9 mouse cellular contexts compared by ENCODE assay signal in the genomic region with DNA sequence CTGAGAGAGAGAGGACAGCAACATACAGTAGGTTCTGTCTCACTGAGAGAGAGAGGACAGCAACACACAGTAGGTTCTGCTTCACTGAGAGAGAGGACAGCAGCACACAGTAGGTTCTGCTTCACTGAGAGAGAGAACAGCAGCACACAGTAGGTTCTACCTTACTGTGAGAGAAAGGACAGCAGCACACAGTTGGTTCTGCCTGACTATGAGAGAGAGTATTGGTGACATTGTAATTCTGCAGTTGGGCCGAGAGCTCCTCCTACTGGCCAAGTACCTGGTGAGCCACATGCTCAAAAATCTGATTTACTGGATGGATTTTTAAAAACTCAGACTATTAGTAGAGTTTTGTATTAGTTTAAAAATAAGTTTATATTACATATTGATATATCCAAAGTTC. TPM values are rescaled to one million over a fixed set of nuclear protein-coding genes. Genes with fewer than 3 reads are reported as not detected.
DNase-seq lines count a peak whose midpoint lies in the region; ATAC-seq and TF ChIP-seq lines count a peak whose summit lies in the region.
"Had no signal": no experiment of that assay in that cellular context is flagged by ENCODE, and none has a peak within 500 bp of the region (broad histone marks: within the 10 kb centered on the region; RNA-seq: fewer than 3 reads in every experiment).

No protein-coding gene starts in this region.

- H3K79me2 ChIP-seq in liver, adult 2 months (ENCODE audit: control insufficient read depth, insufficient read depth, low read length), result no peaks in the 10 kb centered on the region

- no peaks in the 10 kb centered on the region for H3K4me1 ChIP-seq in liver, adult 2 months (ENCODE audit: control insufficient read depth, insufficient read depth, low read length)
- H3K4me1 ChIP-seq in liver, embryonic 12.5 days, result no peaks in the 10 kb centered on the region
- no peaks in the 10 kb centered on the region for H3K4me1 ChIP-seq in forebrain, postnatal 0 days (ENCODE audit: insufficient read depth)
- no peaks in the 10 kb centered on the region for H3K4me1 ChIP-seq in midbrain, embryonic 13.5 days (replicated peaks)
- no peaks in the 10 kb centered on the region for H3K4me1 ChIP-seq in spleen, adult 2 months (ENCODE audit: control insufficient read depth, insufficient read depth, insufficient read length)
- H3K4me1 ChIP-seq: embryonic facial prominence, embryonic 12.5 days had no signal

- ATAC-seq in liver, embryonic 12.5 days, result no peak
- no peak; the same call in 1 of the 2 replicates for ATAC-seq in forebrain, postnatal 0 days
- peak; percentile 62 for ATAC-seq in midbrain, embryonic 13.5 days

- peak; percentile 33 for DNase-seq in liver, adult 2 months (ENCODE audit: extremely low read depth, low read depth, low spot score)
- peak; percentile 17 for DNase-seq in cerebellum, adult 11 months
- DNase-seq in forebrain, postnatal 0 days, result peak; percentile 76
- DNase-seq in induced T-regulatory cell, adult 2 months (ENCODE audit: low read depth), result peak; percentile 65
- DNase-seq in left cerebral cortex, adult 2 months (ENCODE audit: extremely low spot score in 1 of 2, low spot score in 2 of 2), result peak; percentile 71 to 74
- peak; percentile 31 to 68 for DNase-seq in spleen, adult 2 months (ENCODE audit: low read depth in 1 of 2, low spot score in 2 of 2)

- TF ChIP-seq POLR2A in liver, adult 2 months (IDR thresholded peaks at IDR 0.05; ENCODE audit: extremely low read depth, insufficient read depth, low read length), result no peak
- TF ChIP-seq POLR2A in spleen, adult 2 months (IDR thresholded peaks at IDR 0.05; ENCODE audit: low read depth, low read length), result no peak

- peak; percentile 75; the same call in 1 of the 2 replicates for TF ChIP-seq CTCF in liver, adult 2 months (IDR thresholded peaks at IDR 0.05; ENCODE audit: low read depth, low read length)
- peak; percentile 90 for TF ChIP-seq CTCF in forebrain, postnatal 0 days (IDR thresholded peaks at IDR 0.05; ENCODE audit: low read depth)
- TF ChIP-seq CTCF in left cerebral cortex, adult 2 months (IDR thresholded peaks at IDR 0.05), result peak; percentile 90
- TF ChIP-seq CTCF in spleen, adult 2 months (IDR thresholded peaks at IDR 0.05; ENCODE audit: extremely low read depth, insufficient read depth, insufficient read length, insufficient replicate concordance), result peak; percentile 72; the same call in 1 of the 2 replicates

- H3K9me3 ChIP-seq in liver, embryonic 12.5 days (replicated peaks), result no peaks in the 10 kb centered on the region
- no peaks in the 10 kb centered on the region for H3K9me3 ChIP-seq in forebrain, postnatal 0 days (ENCODE audit: low read length)
- H3K9me3 ChIP-seq in midbrain, embryonic 13.5 days, result no peaks in the 10 kb centered on the region
- H3K9me3 ChIP-seq: embryonic facial prominence, embryonic 12.5 days had no signal

- intact Hi-C loops in left cerebral cortex, adult 2 months (cut with DNase I), result loop anchor here (1.0 to 5.0 kb wide), 2 partner anchors 131 to 220 kb away; partner anchors contain the start of gene Epb41l2

- H3K36me3 ChIP-seq in liver, adult 2 months (ENCODE audit: control insufficient read depth, insufficient read depth, low read length), result no peaks in the 10 kb centered on the region
- H3K36me3 ChIP-seq in liver, embryonic 12.5 days, result no peaks in the 10 kb centered on the region
- H3K36me3 ChIP-seq in forebrain, postnatal 0 days (ENCODE audit: insufficient read depth), result no peaks in the 10 kb centered on the region
- H3K36me3 ChIP-seq in midbrain, embryonic 13.5 days, result no peaks in the 10 kb centered on the region
- H3K36me3 ChIP-seq in spleen, adult 2 months (ENCODE audit: control insufficient read depth, insufficient read depth, low read length), result peaks cover 3% of the 10 kb centered on the region

- no peak overlapping the region for H3K27ac ChIP-seq in liver, adult 2 months (replicated peaks; ENCODE audit: insufficient read depth, low read depth, low read length)
- H3K27ac ChIP-seq in liver, embryonic 12.5 days, result no peak overlapping the region
- no peak overlapping the region for H3K27ac ChIP-seq in forebrain, postnatal 0 days (ENCODE audit: low read depth, low read length)
- H3K27ac ChIP-seq in left cerebral cortex, adult 2 months, result no peak overlapping the region
- H3K27ac ChIP-seq in midbrain, embryonic 13.5 days, result no peak overlapping the region
- H3K27ac ChIP-seq in spleen, adult 2 months (ENCODE audit: insufficient read depth, low read length), result no peak overlapping the region
- H3K27ac ChIP-seq: embryonic facial prominence, embryonic 12.5 days had no signal

- no peak overlapping the region for H3K4me3 ChIP-seq in liver, adult 2 months (ENCODE audit: insufficient read depth, low read depth, low read length)
- H3K4me3 ChIP-seq in liver, embryonic 12.5 days, result no peak overlapping the region
- H3K4me3 ChIP-seq in forebrain, postnatal 0 days (ENCODE audit: low read depth, low read length), result no peak overlapping the region
- no peak overlapping the region for H3K4me3 ChIP-seq in left cerebral cortex, adult 2 months
- H3K4me3 ChIP-seq in midbrain, embryonic 13.5 days (replicated peaks), result no peak overlapping the region
- H3K4me3 ChIP-seq in spleen, adult 2 months (ENCODE audit: extremely low read depth, insufficient read depth, insufficient read length), result no peak overlapping the region
- H3K4me3 ChIP-seq: embryonic facial prominence, embryonic 12.5 days had no signal

- no peak overlapping the region for H3K9ac ChIP-seq in liver, adult 2 months (ENCODE audit: low read depth, low read length)
- H3K9ac ChIP-seq in liver, embryonic 12.5 days, result no peak overlapping the region
- H3K9ac ChIP-seq in forebrain, postnatal 0 days, result no peak overlapping the region
- H3K9ac ChIP-seq in midbrain, embryonic 13.5 days (replicated peaks), result no peak overlapping the region
- H3K9ac ChIP-seq: embryonic facial prominence, embryonic 12.5 days had no signal

- H3K27me3 ChIP-seq in liver, adult 2 months (ENCODE audit: control insufficient read depth, insufficient read depth, low read length), result no peaks in the 10 kb centered on the region
- no peaks in the 10 kb centered on the region for H3K27me3 ChIP-seq in liver, embryonic 12.5 days (replicated peaks)
- no peaks in the 10 kb centered on the region for H3K27me3 ChIP-seq in forebrain, postnatal 0 days (ENCODE audit: insufficient read depth, low read length)
- no peaks in the 10 kb centered on the region for H3K27me3 ChIP-seq in midbrain, embryonic 13.5 days
- no peaks in the 10 kb centered on the region for H3K27me3 ChIP-seq in spleen, adult 2 months (ENCODE audit: control insufficient read depth, insufficient read depth, low read length)
- H3K27me3 ChIP-seq: embryonic facial prominence, embryonic 12.5 days had no signal

- no peak overlapping the region for H3K4me2 ChIP-seq in liver, embryonic 12.5 days
- H3K4me2 ChIP-seq in forebrain, postnatal 0 days (ENCODE audit: low read depth), result no peak overlapping the region
- no peak overlapping the region for H3K4me2 ChIP-seq in midbrain, embryonic 13.5 days (replicated peaks)
- H3K4me2 ChIP-seq: embryonic facial prominence, embryonic 12.5 days had no signal

- WGBS in liver, adult 2 months, result 8% methylated on average over 1 of the region's 1 CpGs
- WGBS in liver, embryonic 12.5 days (ENCODE audit: insufficient replicate concordance), result 19% methylated on average over 1 of the region's 1 CpGs
- 16% methylated on average over 1 of the region's 1 CpGs for WGBS in forebrain, postnatal 0 days
- 17% methylated on average over 1 of the region's 1 CpGs for WGBS in midbrain, embryonic 13.5 days
- WGBS in spleen, adult 2 months, result 16% methylated on average over 1 of the region's 1 CpGs

RNA-seq across cellular contexts. Expression of gene Smlr1, which starts 47.6 kb away (rescaled TPM):
- total RNA-seq in liver, adult 2 months (2014; rRNA removed), result 79.3 and 89.4 TPM in 2 replicates
- polyA plus RNA-seq in liver, adult 2 months (2012; rRNA removed), result 64.7 and 68.6 TPM in 2 replicates
- polyA plus RNA-seq in liver, embryonic 12.5 days (2016; fragmentation: Nextera tagmentation; extraction: Ambion mirVana), result 4.9 and 5.0 TPM in 2 replicates
- not detected in 2 replicates for total RNA-seq in forebrain, postnatal 0 days (2014; rRNA removed)
- not detected in 2 replicates for polyA plus RNA-seq in forebrain, postnatal 0 days (2015; fragmentation: Nextera tagmentation; extraction: Ambion mirVana)
- total RNA-seq in left cerebral cortex, adult 2 months (2021), result not detected
- polyA plus RNA-seq in midbrain, embryonic 13.5 days (2015; fragmentation: Nextera tagmentation; extraction: Ambion mirVana), result not detected in 2 replicates
- not detected in 2 replicates for polyA plus RNA-seq in spleen, adult 2 months (2012; rRNA removed)
- polyA plus RNA-seq: embryonic facial prominence, embryonic 12.5 days had no signal

Comparison
In these comparisons a context has a peak if more than half of its experiments do, and no peak if none do; other contexts are left out.
1. RNA of gene Smlr1, which starts 47.6 kb away (polyA plus RNA-seq): 64.7 to 68.6 TPM in liver, adult 2 months; 4.9 to 5.0 TPM in liver, embryonic 12.5 days, not detected in forebrain, postnatal 0 days, not detected in midbrain, embryonic 13.5 days and not detected in spleen, adult 2 months; every median in the first group is over 10 times any median in the second.
2. DNase-seq: peak in every context shown above with its lines; median percentile 76 in forebrain, postnatal 0 days; 72 in left cerebral cortex, adult 2 months; 65 in induced T-regulatory cell, adult 2 months; 50 in spleen, adult 2 months; 33 in liver, adult 2 months; 17 in cerebellum, adult 11 months.
3. Peak in every context shown above with its lines, with median percentiles within 50 percentile points of each other: CTCF ChIP-seq.